Mouse (Mus musculus) intestine, embryonic 14.5 days (tissue): ENCODE results near the gene Hist1h2bb. TPM values are rescaled to one million over a fixed set of nuclear protein-coding genes. Genes with fewer than 3 reads are reported as not detected.
"Not testable (repeated sequence)": the region's sequence is repeated elsewhere in the genome, so short reads cannot be mapped to it uniquely, and the experiment has no call there.

Source experiments
- ATAC-seq: fragments of 200-750 bp; cut with Nextera tagmentation; replicated peaks from 2 replicates; pipeline ENCODE4 v1.8.0; 2017; ENCODE audit warnings: low read depth, moderate number of reproducible peaks, moderate TSS enrichment, moderate library complexity; ENCODE audit not compliant: low FRiP score, low TSS enrichment
- DNase-seq: peaks from one replicate; pipeline ENCODE4 v3.0.0-alpha.2; 2018; ENCODE audit warnings: low spot score
- H3K27ac ChIP-seq: fragments of 300-500 bp; sonication (generic); 2 replicates; pipeline ENCODE4 v1.5.1; 2014; ENCODE audit warnings: low read depth, mild to moderate bottlenecking, control low read depth
- H3K27me3 ChIP-seq: fragments of 300-500 bp; sonication (generic); replicated peaks from 2 replicates; pipeline ENCODE4 v1.6.1; 2014; ENCODE audit warnings: low read length, control low read depth; ENCODE audit not compliant: control insufficient read depth, insufficient read depth
- H3K36me3 ChIP-seq: fragments of 300-500 bp; sonication (generic); 2 replicates; pipeline ENCODE4 v1.6.1; 2014; ENCODE audit warnings: low read length, control low read depth; ENCODE audit not compliant: control insufficient read depth, insufficient read depth
- H3K4me1 ChIP-seq: fragments of 300-500 bp; sonication (generic); replicated peaks from 2 replicates; pipeline ENCODE4 v1.6.1; 2014; ENCODE audit warnings: low read length, control low read depth, mixed read lengths; ENCODE audit not compliant: control insufficient read depth, insufficient read depth
- H3K4me2 ChIP-seq: fragments of 300-500 bp; sonication (generic); 2 replicates; pipeline ENCODE4 v1.6.1; 2014; ENCODE audit warnings: low read length
- H3K4me3 ChIP-seq: fragments of 300-500 bp; sonication (generic); 2 replicates; pipeline ENCODE4 v1.5.1; 2014; ENCODE audit warnings: low read depth, low read length, control low read depth, mixed read lengths
- H3K9ac ChIP-seq: fragments of 300-500 bp; sonication (generic); 2 replicates; pipeline ENCODE4 v1.6.1; 2014; ENCODE audit warnings: mild to moderate bottlenecking, low read length
- H3K9me3 ChIP-seq: fragments of 300-500 bp; sonication (generic); 2 replicates; pipeline ENCODE4 v1.6.1; 2016; ENCODE audit warnings: low read length, control low read depth; ENCODE audit not compliant: control insufficient read depth
- WGBS: fragments of 180-500 bp; shearing (Covaris S2); extraction: QIAGEN DNeasy Blood & Tissue Kit; methylation state at CpG from one replicate; pipeline ENCODE4 v1.1.7; 2014; 5-methylcytosine and 5-hydroxymethylcytosine counted together
- polyA plus RNA-seq: library from polyadenylated mRNA; unstranded; fragments of >200 nt; fragmentation: Nextera tagmentation; extraction: Ambion mirVana; gene quantifications from 2 replicates; pipeline ENCODE4 v1.2.1, GENCODE M21; 2014

Gene Hist1h2bb
- polyA plus RNA-seq, 1 experiment from 2014 or later = 5.0 TPM

DNA sequence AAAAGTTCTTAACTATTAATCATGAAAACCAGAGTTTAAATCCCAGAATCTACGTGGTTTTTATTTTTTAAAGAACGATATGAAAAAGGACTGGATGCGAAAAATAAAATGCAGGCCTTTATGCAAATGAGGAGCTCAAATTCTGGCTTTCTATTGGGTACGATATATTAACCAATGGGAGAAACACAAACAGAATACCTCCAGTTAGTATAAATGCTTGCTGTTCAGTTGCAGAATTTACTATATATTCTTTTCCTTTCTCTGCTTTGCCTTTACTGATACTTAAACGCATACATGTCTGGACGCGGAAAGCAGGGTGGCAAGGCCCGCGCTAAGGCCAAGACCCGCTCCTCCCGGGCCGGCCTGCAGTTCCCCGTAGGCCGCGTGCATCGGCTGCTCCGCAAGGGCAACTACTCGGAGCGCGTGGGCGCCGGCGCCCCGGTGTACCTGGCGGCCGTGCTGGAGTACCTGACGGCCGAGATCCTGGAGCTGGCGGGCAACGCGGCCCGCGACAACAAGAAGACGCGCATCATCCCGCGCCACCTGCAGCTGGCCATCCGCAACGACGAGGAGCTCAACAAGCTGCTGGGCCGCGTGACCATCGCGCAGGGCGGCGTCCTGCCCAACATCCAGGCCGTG is 4.4 kb downstream of the Hist1h2bb start, which contains the start of gene Hist1h2ab:
Gene Hist1h2ab, plus strand, starts transcription at position 288 of the 639 bp plus-strand sequence.
- H3K4me3 ChIP-seq = peak within 1 kb of the TSS; percentile 40
- peak within 1 kb of the TSS; percentile 62 for H3K9ac ChIP-seq
- not testable (repeated sequence) for H3K27me3 ChIP-seq, H3K9me3 ChIP-seq, H3K36me3 ChIP-seq
- peaks cover 18% of the 10 kb centered on the region for H3K4me1 ChIP-seq
- WGBS = under 1% methylated on average over 27 of the region's 47 CpGs
- H3K4me2 ChIP-seq = peak within 1 kb of the TSS; percentile 56
- DNase-seq (peak; percentile 84), ATAC-seq (peak; percentile 41)
- H3K27ac ChIP-seq = peak within 1 kb of the TSS; percentile 94

DNA sequence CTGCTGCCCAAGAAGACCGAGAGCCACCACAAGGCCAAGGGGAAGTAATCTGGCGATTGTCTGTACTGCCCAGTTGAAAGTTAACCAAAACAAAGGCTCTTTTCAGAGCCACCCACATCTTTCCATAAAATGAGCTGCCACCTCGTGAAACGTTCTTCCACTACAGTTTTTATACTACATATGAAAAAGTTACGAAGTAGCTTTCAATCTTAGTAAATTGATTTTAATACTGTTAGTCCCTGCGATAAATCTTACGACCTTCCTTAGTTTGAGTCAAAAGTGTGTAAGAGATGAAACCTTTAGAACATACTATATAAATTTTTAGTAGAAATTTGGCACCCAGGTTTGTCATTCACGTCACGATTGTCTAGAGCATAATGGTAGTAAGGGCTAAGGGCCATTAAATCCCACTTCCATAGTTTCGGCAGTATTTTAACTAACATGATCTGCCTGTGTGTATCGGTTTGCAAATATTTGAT is 5.0 kb downstream of the Hist1h2bb start:
- peak overlapping the region; percentile 40 for H3K4me3 ChIP-seq
- DNase-seq = no peak
- no peaks in the 10 kb centered on the region for H3K9me3 ChIP-seq
- H3K9ac ChIP-seq = peak overlapping the region; percentile 62
- WGBS = under 1% methylated on average over 11 of the region's 11 CpGs
- 0 out of 2 replicates have a peak, but pooled peaks have one; percentile 28 for ATAC-seq
- peak overlapping the region; percentile 56 for H3K4me2 ChIP-seq
- H3K4me1 ChIP-seq = peaks cover 18% of the 10 kb centered on the region
- H3K27ac ChIP-seq = peak overlapping the region; percentile 94
- no peaks in the 10 kb centered on the region for H3K36me3 ChIP-seq
- no peaks in the 10 kb centered on the region for H3K27me3 ChIP-seq

DNA sequence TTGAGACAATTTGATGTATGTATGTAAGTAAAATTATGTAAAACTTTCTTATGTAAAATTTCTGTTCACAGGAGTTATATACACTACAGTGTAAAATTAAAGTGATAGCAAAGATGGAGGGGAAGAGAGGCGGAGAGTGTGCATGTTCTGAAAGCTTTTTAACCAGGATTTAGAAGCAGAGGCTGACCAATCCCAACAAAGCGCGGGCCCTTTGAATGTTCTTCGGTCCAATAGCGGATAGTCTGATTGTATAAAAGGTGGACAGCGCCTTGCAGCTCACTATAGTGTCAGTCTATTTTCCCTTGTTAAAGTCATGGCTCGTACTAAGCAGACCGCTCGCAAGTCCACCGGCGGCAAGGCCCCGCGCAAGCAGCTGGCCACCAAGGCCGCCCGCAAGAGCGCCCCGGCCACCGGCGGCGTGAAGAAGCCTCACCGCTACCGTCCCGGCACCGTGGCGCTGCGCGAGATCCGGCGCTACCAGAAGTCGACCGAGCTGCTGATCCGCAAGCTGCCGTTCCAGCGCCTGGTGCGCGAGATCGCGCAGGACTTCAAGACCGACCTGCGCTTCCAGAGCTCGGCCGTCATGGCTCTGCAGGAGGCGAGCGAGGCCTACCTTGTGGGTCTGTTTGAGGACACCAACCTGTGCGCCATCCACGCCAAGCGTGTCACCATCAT is 5.7 kb downstream of the Hist1h2bb start, which contains the start of gene Hist1h3b:
Gene Hist1h3b, plus strand, starts transcription at position 201 of the 675 bp plus-strand sequence.
- under 1% methylated on average over 15 of the region's 47 CpGs for WGBS
- H3K9me3 ChIP-seq = not testable (repeated sequence)

DNA sequence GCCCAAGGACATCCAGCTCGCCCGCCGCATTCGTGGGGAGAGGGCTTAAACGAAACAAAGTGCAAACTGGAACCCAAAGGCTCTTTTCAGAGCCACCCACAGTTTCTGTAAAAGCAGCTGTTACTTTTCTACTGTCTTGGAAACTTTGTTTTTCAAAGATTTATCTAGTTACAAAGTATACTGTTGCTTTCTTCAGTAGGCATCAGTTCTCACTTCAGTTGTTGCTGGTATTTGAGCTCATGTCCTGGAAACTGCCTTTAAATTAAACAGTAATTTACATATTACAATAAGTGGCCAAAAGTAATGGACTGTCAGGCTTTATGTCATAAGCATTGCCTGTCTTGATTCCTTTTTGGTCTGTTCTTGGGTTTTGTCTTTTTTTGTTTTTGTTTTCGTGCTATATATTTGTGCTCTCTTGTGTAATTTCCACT is 6.2 kb downstream of the Hist1h2bb start:
- H3K27me3 ChIP-seq = no peaks in the 10 kb centered on the region
- H3K4me1 ChIP-seq = peaks cover 20% of the 10 kb centered on the region
- H3K36me3 ChIP-seq = no peaks in the 10 kb centered on the region
- peak overlapping the region; percentile 90 for H3K27ac ChIP-seq
- ATAC-seq (no peak), DNase-seq (no peak)
- H3K4me3 ChIP-seq = peak overlapping the region; percentile 37
- peak overlapping the region; percentile 57 for H3K4me2 ChIP-seq
- peak overlapping the region; percentile 76 for H3K9ac ChIP-seq
- 8% methylated on average over 6 of the region's 6 CpGs for WGBS
- no peaks in the 10 kb centered on the region for H3K9me3 ChIP-seq

More for the DNA sequence above, 5.7 kb downstream of the Hist1h2bb start, which contains the start of gene Hist1h3b:
- peak within 1 kb of the TSS; percentile 76 for H3K9ac ChIP-seq
- peak within 1 kb of the TSS; percentile 94 for H3K27ac ChIP-seq
- H3K4me3 ChIP-seq = peak within 1 kb of the TSS; percentile 40
- H3K36me3 ChIP-seq, H3K27me3 ChIP-seq: not testable (repeated sequence)
- peak within 1 kb of the TSS; percentile 57 for H3K4me2 ChIP-seq
- H3K4me1 ChIP-seq = peaks cover 18% of the 10 kb centered on the region
- peak; percentile 86 for ATAC-seq
- DNase-seq = peak; percentile 94

DNA sequence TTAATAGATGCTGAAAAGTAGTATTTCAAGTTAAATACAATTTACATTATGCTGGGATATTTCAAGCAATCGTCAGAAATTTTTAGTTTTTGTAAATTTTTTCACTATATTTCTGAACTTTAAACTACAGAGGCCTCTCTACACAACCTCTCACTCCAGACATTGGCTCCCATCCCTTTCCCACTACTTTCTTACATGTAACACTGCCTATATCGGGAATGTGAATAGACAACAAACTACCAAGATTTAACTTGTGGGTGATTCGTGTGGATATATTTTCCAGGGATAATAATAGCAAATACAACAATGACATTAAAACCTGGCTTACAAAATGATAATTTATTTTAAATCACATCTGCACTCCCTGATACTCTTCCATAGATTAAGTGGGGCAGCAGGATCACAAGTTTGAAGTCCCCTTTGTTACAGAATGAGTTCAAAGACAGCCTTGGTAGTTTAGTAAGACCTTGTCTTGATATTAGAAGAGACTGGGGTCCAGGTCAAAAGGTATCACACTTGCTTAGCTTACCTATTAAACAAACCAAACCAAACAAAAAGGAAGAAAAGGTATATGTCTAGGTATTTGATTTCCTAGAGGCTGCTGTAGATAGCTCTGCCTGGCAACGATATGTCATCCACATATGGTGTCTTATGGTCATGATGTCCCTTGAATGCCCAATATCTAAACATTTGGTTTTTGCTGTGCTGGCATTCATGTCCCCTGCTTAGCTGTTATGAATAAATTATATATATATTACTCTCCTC is 7.0 kb downstream of the Hist1h2bb start:
- Histone ChIP-seq H3K27ac (peak overlapping the region; percentile 90), H3K9ac (peak overlapping the region; percentile 76), H3K9me3 (no peaks in the 10 kb centered on the region), H3K4me2 (peak overlapping the region; percentile 57), H3K4me3 (peak overlapping the region; percentile 37; the same call in 1 of the 2 replicates), H3K4me1 (peaks cover 13% of the 10 kb centered on the region), H3K36me3 (no peaks in the 10 kb centered on the region), H3K27me3 (no peaks in the 10 kb centered on the region)
- peak; percentile 48 for DNase-seq
- WGBS = 53% methylated on average over 4 of the region's 4 CpGs
- ATAC-seq = no peak

DNA sequence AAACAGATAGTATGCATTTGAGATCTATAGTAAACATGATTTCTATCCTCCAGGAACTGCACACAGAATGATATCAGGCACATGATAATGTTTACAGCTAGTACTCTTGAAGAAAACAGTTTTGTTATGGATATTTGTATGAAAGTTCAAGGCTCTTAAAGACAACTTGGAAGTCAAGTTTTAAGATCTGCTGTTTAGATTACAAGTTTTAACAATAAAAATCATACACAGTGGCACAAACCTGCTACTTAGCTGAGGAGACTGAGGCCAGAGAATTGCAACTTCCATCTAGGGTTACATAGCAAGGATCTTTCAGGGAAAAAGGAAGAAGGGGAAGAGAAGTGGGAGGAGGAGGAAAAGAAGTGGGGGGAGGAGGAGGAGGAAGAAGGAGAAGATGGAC is 8.5 kb downstream of the Hist1h2bb start:
- Histone ChIP-seq H3K9me3 (no peaks in the 10 kb centered on the region), H3K9ac (no peak overlapping the region), H3K4me3 (no peak overlapping the region), H3K4me2 (no peak overlapping the region), H3K27ac (no peak overlapping the region), H3K36me3 (no peaks in the 10 kb centered on the region), H3K27me3 (no peaks in the 10 kb centered on the region), H3K4me1 (peaks cover 12% of the 10 kb centered on the region)
- ATAC-seq (no peak), DNase-seq (peak; percentile 23)

DNA sequence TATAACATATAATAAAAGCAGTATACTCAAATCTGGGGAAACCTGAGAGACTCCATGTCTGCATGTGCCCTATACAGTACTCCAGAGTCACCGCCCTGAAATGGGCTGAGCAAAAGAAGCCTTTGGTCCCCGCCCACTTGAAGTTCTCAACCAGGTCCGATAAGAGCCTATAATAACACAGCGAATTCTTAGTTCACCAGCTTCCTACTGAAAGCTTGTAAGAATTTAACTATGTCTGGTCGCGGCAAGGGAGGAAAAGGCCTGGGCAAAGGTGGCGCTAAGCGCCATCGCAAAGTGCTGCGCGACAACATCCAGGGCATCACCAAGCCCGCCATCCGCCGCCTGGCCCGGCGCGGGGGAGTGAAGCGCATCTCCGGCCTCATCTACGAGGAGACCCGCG is 10.3 kb downstream of the Hist1h2bb start, which contains the start of gene Hist1h4b:
Gene Hist1h4b, plus strand, starts transcription at position 224 of the 400 bp plus-strand sequence.
- H3K27ac ChIP-seq = peak within 1 kb of the TSS; percentile 85
- no peaks in the 10 kb centered on the region for H3K9me3 ChIP-seq
- DNase-seq = peak; percentile 98
- ATAC-seq = peak; percentile 70
- peak within 1 kb of the TSS; percentile 63 for H3K4me2 ChIP-seq
- H3K36me3 ChIP-seq = no peaks in the 10 kb centered on the region
- H3K9ac ChIP-seq = peak within 1 kb of the TSS; percentile 49
- no peaks in the 10 kb centered on the region for H3K27me3 ChIP-seq
- H3K4me3 ChIP-seq = peak within 1 kb of the TSS; percentile 39
- 0% methylated on average over 14 of the region's 22 CpGs for WGBS
- H3K4me1 ChIP-seq = peaks cover 9% of the 10 kb centered on the region

DNA sequence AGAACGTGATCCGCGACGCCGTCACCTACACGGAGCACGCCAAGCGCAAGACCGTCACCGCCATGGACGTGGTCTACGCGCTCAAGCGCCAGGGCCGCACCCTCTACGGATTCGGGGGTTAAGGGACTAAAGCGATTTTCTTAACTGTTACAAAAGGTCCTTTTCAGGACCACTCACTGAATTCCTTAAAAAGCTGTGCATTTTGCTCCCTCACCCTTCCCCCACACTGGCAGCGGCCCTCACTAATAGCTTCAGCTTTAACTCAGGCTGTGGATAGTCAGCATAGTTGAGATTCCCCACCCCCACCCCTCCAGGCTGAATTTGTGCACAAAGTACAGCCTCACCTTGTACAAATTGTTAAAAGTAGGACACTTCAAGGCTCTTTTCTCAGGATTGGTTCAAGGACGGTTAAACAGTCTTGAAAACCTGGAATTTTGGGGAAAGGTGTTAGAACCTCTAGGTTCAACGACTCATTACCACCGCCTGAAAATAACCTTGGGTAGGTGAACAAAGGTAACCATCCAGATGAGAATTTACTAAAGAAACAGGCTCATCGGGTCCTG is 10.8 kb downstream of the Hist1h2bb start:
- H3K4me1 ChIP-seq = peaks cover 9% of the 10 kb centered on the region
- ATAC-seq = peak; percentile 17
- under 1% methylated on average over 15 of the region's 23 CpGs for WGBS
- H3K4me3 ChIP-seq = peak overlapping the region; percentile 39
- no peaks in the 10 kb centered on the region for H3K36me3 ChIP-seq
- peak overlapping the region; percentile 49 for H3K9ac ChIP-seq
- H3K4me2 ChIP-seq = peak overlapping the region; percentile 63
- no peaks in the 10 kb centered on the region for H3K9me3 ChIP-seq
- H3K27me3 ChIP-seq = no peaks in the 10 kb centered on the region
- H3K27ac ChIP-seq = peak overlapping the region; percentile 85
- DNase-seq = peak; percentile 84
